Mouse (Mus musculus) lung, postnatal 25 days (tissue): ENCODE data around the gene Fsd1l.
A peak's percentile ranks its signal among the peaks of the same experiment; 100 is the strongest.
"Not testable (repeated sequence)": the region's sequence is repeated elsewhere in the genome, so short reads cannot be mapped to it uniquely, and the experiment has no call there.

ENCODE experiments used
- DNase-seq: peaks from one replicate; pipeline ENCODE4 v3.0.0; 2022; ENCODE audit warnings: low spot score

Fsd1l gene

GRCm38 (mm10) chr4:53628924-53629323 is 2.3 kb upstream of the Fsd1l start:
- peak; percentile 47 for DNase-seq

- no peak for DNase-seq
Observed at GRCm38 (mm10) chr4:53630963-53631315, 332 bp upstream of the Fsd1l start.

- DNase-seq, result no peak
Observed at GRCm38 (mm10) chr4:53632011-53632349, 709 bp downstream of the Fsd1l start.

GRCm38 (mm10) chr4:53635336-53635735 is 4.1 kb downstream of the Fsd1l start:
- no peak for DNase-seq

GRCm38 (mm10) chr4:53637269-53637909 is 6.1 kb downstream of the Fsd1l start:
- DNase-seq, result no peak

GRCm38 (mm10) chr4:53638549-53639123 is 7.4 kb downstream of the Fsd1l start:
- no peak for DNase-seq

GRCm38 (mm10) chr4:53658029-53658428 is 26.8 kb downstream of the Fsd1l start:
- no peak for DNase-seq

GRCm38 (mm10) chr4:53660711-53661110 is 29.4 kb downstream of the Fsd1l start:
- no peak for DNase-seq

GRCm38 (mm10) chr4:53682092-53682491 is 50.8 kb downstream of the Fsd1l start:
- no peak for DNase-seq

GRCm38 (mm10) chr4:53688965-53689364 is 57.7 kb downstream of the Fsd1l start:
- no peak for DNase-seq

GRCm38 (mm10) chr4:53691418-53691817 is 60.1 kb downstream of the Fsd1l start:
- no peak for DNase-seq

- DNase-seq, result not testable (repeated sequence)
Observed at GRCm38 (mm10) chr4:53709166-53709565, 77.9 kb downstream of the Fsd1l start.

GRCm38 (mm10) chr4:53710021-53710420 is 78.8 kb downstream of the Fsd1l start:
- no peak for DNase-seq

GRCm38 (mm10) chr4:53710555-53711328 is 79.5 kb downstream of the Fsd1l start:
- no peak for DNase-seq

GRCm38 (mm10) chr4:53713704-53714050 is 82.4 kb downstream of the Fsd1l start, which contains the start of gene Fktn:
Gene Fktn (plus strand): TSS chr4:53713998.
- no peak for DNase-seq

- peak; percentile 91 for DNase-seq
Observed at GRCm38 (mm10) chr4:53714051-53714814, 83.0 kb downstream of the Fsd1l start.

- DNase-seq, result no peak
Observed at GRCm38 (mm10) chr4:53715977-53716376, 84.7 kb downstream of the Fsd1l start.

GRCm38 (mm10) chr4:53717546-53717945 is 86.3 kb downstream of the Fsd1l start:
- DNase-seq, result no peak

GRCm38 (mm10) chr4:53718261-53718660 is 87.0 kb downstream of the Fsd1l start:
- no peak for DNase-seq

- DNase-seq, result no peak
Observed at GRCm38 (mm10) chr4:53722506-53722905, 91.2 kb downstream of the Fsd1l start.

- DNase-seq, result not testable (repeated sequence)
Observed at GRCm38 (mm10) chr4:53726100-53726499, 94.8 kb downstream of the Fsd1l start.

GRCm38 (mm10) chr4:53728121-53728520 is 96.8 kb downstream of the Fsd1l start:
- DNase-seq, result peak; percentile 62
